Mouse (Mus musculus): ENCODE results near the gene Fry.
A peak's percentile ranks its signal among the peaks of the same experiment; 100 is the strongest.
"Not testable (repeated sequence)": the region's sequence is repeated elsewhere in the genome, so short reads cannot be mapped to it uniquely, and the experiment has no call there.

Fry gene

GRCm38 (mm10) chr5:150453490-150453889, 335.0 kb downstream of the Fry start:
- DNase-seq (ENCODE audit: low spot score in 2 of 2), result no peak

GRCm38 (mm10) chr5:150457165-150457903, 338.9 kb downstream of the Fry start:
- no peak for DNase-seq (ENCODE audit: low spot score in 2 of 2)

- DNase-seq (ENCODE audit: low spot score in 2 of 2), result no peak
Observed at GRCm38 (mm10) chr5:150457904-150458739, 339.7 kb downstream of the Fry start.

GRCm38 (mm10) chr5:150459801-150460200, 341.4 kb downstream of the Fry start:
- no peak for DNase-seq (ENCODE audit: low spot score in 2 of 2)

GRCm38 (mm10) chr5:150464721-150465120, 346.3 kb downstream of the Fry start:
- DNase-seq (ENCODE audit: low spot score in 2 of 2), result no peak

GRCm38 (mm10) chr5:150465218-150465617, 346.8 kb downstream of the Fry start:
- DNase-seq (ENCODE audit: low spot score in 2 of 2), result no peak

- DNase-seq (ENCODE audit: low spot score in 2 of 2), result peak; percentile 83 to 88
Observed at GRCm38 (mm10) chr5:150466132-150466531, 347.7 kb downstream of the Fry start.

- DNase-seq (ENCODE audit: low spot score in 2 of 2), result no peak
Observed at GRCm38 (mm10) chr5:150468431-150468830, 350.0 kb downstream of the Fry start.

- DNase-seq (ENCODE audit: low spot score in 2 of 2), result no peak
Observed at GRCm38 (mm10) chr5:150477364-150477763, 358.9 kb downstream of the Fry start.

- no peak for DNase-seq (ENCODE audit: low spot score in 2 of 2)
Observed at GRCm38 (mm10) chr5:150478612-150479011, 360.2 kb downstream of the Fry start.

- no peak for DNase-seq (ENCODE audit: low spot score in 2 of 2)
Observed at GRCm38 (mm10) chr5:150485198-150485597, 366.8 kb downstream of the Fry start.

GRCm38 (mm10) chr5:150490285-150490684, 371.8 kb downstream of the Fry start:
- DNase-seq (ENCODE audit: low spot score in 2 of 2), result no peak

GRCm38 (mm10) chr5:150490821-150491220, 372.4 kb downstream of the Fry start:
- DNase-seq (ENCODE audit: low spot score in 2 of 2), result no peak

GRCm38 (mm10) chr5:150491573-150492173, 373.2 kb downstream of the Fry start:
- not testable (repeated sequence) for DNase-seq (ENCODE audit: low spot score in 2 of 2)

GRCm38 (mm10) chr5:150495792-150496191, 377.3 kb downstream of the Fry start:
- no peak for DNase-seq (ENCODE audit: low spot score in 2 of 2)

GRCm38 (mm10) chr5:150510451-150511225, 392.2 kb downstream of the Fry start:
- DNase-seq (ENCODE audit: low spot score in 2 of 2), result no peak

- no peak for DNase-seq (ENCODE audit: low spot score in 2 of 2)
Observed at GRCm38 (mm10) chr5:150513264-150513663, 394.8 kb downstream of the Fry start.

GRCm38 (mm10) chr5:150514027-150514426, 395.6 kb downstream of the Fry start:
- DNase-seq (ENCODE audit: low spot score in 2 of 2), result no peak

GRCm38 (mm10) chr5:150518064-150518463, 399.6 kb downstream of the Fry start, which contains the start of gene Zar1l:
Gene Zar1l (minus strand): TSS chr5:150518164.
- no peak for DNase-seq (ENCODE audit: low spot score in 2 of 2)

GRCm38 (mm10) chr5:150519551-150519950, 401.1 kb downstream of the Fry start:
- no peak for DNase-seq (ENCODE audit: low spot score in 2 of 2)
